Mouse (Mus musculus): ENCODE measurements around the gene Cox8b. TPM values are rescaled to one million over a fixed set of nuclear protein-coding genes. Genes with fewer than 3 reads are reported as not detected.

The Cox8b gene
- polyA plus RNA-seq, 1 experiment: not detected

GRCm38 (mm10) chr7:140920418-140921029 lies 20.3 kb upstream of the Cox8b start, which contains the start of gene Nlrp6:
Gene Nlrp6, plus strand, starts transcription at chr7:140920902.
- H3K4me3 ChIP-seq (replicated peaks): no peak within 1 kb of the TSS
- H3K27me3 ChIP-seq (ENCODE audit: control insufficient read depth): peaks cover 61% of the 10 kb centered on the region
- peaks cover 3% of the 10 kb centered on the region; the same call in 1 of the 2 replicates for H3K36me3 ChIP-seq (ENCODE audit: control insufficient read depth)
- peaks cover 2% of the 10 kb centered on the region; the same call in 1 of the 2 replicates for H3K4me1 ChIP-seq (ENCODE audit: control insufficient read depth)
- TF ChIP-seq TAL1 (IDR thresholded peaks at IDR 0.05; ENCODE audit: low read length): no peak
- TF ChIP-seq GATA1 (IDR thresholded peaks at IDR 0.05; ENCODE audit: low read length): no peak
- no peaks in the 10 kb centered on the region; the same call in 1 of the 2 replicates for H3K9me3 ChIP-seq (ENCODE audit: control insufficient read depth, low read length)

GRCm38 (mm10) chr7:140919911-140920310 lies 19.7 kb upstream of the Cox8b start:
- Histone ChIP-seq H3K4me1 (ENCODE audit: control insufficient read depth) (peaks cover 2% of the 10 kb centered on the region; the same call in 1 of the 2 replicates), H3K27me3 (ENCODE audit: control insufficient read depth) (peaks cover 56% of the 10 kb centered on the region), H3K36me3 (ENCODE audit: control insufficient read depth) (no peaks in the 10 kb centered on the region; the same call in 1 of the 2 replicates), H3K9me3 (ENCODE audit: control insufficient read depth, low read length) (no peaks in the 10 kb centered on the region; the same call in 1 of the 2 replicates), H3K4me3 (replicated peaks) (no peak overlapping the region)
- TF ChIP-seq GATA1 (IDR thresholded peaks at IDR 0.05; ENCODE audit: low read length): no peak
- no peak for TF ChIP-seq TAL1 (IDR thresholded peaks at IDR 0.05; ENCODE audit: low read length)

- no peak overlapping the region for H3K4me3 ChIP-seq (replicated peaks)
- no peak for TF ChIP-seq TAL1 (IDR thresholded peaks at IDR 0.05; ENCODE audit: low read length)
- no peak for TF ChIP-seq GATA1 (IDR thresholded peaks at IDR 0.05; ENCODE audit: low read length)
- no peaks in the 10 kb centered on the region for H3K9me3 ChIP-seq (ENCODE audit: control insufficient read depth, low read length)
- peaks cover 6% of the 10 kb centered on the region for H3K27me3 ChIP-seq (ENCODE audit: control insufficient read depth)
- no peaks in the 10 kb centered on the region; the same call in 1 of the 2 replicates for H3K36me3 ChIP-seq (ENCODE audit: control insufficient read depth)
- H3K4me1 ChIP-seq (ENCODE audit: control insufficient read depth): peaks cover 4% of the 10 kb centered on the region
Measured at GRCm38 (mm10) chr7:140914031-140914690, 13.9 kb upstream of the Cox8b start.

- Histone ChIP-seq H3K36me3 (ENCODE audit: control insufficient read depth) (no peaks in the 10 kb centered on the region; the same call in 1 of the 2 replicates), H3K4me3 (replicated peaks) (no peak overlapping the region), H3K27me3 (ENCODE audit: control insufficient read depth) (peaks cover 3% of the 10 kb centered on the region), H3K4me1 (ENCODE audit: control insufficient read depth) (peaks cover 8% of the 10 kb centered on the region), H3K9me3 (ENCODE audit: control insufficient read depth, low read length) (no peaks in the 10 kb centered on the region)
- no peak for TF ChIP-seq GATA1 (IDR thresholded peaks at IDR 0.05; ENCODE audit: low read length)
- no peak for TF ChIP-seq TAL1 (IDR thresholded peaks at IDR 0.05; ENCODE audit: low read length)
Measured at GRCm38 (mm10) chr7:140912846-140913482, 12.7 kb upstream of the Cox8b start.

- no peaks in the 10 kb centered on the region; the same call in 1 of the 2 replicates for H3K36me3 ChIP-seq (ENCODE audit: control insufficient read depth)
- peaks cover 8% of the 10 kb centered on the region for H3K4me1 ChIP-seq (ENCODE audit: control insufficient read depth)
- TF ChIP-seq TAL1 (IDR thresholded peaks at IDR 0.05; ENCODE audit: low read length): no peak
- TF ChIP-seq GATA1 (IDR thresholded peaks at IDR 0.05; ENCODE audit: low read length): no peak
- no peaks in the 10 kb centered on the region for H3K9me3 ChIP-seq (ENCODE audit: control insufficient read depth, low read length)
- peaks cover 3% of the 10 kb centered on the region for H3K27me3 ChIP-seq (ENCODE audit: control insufficient read depth)
- no peak overlapping the region for H3K4me3 ChIP-seq (replicated peaks)
Measured at GRCm38 (mm10) chr7:140912293-140912692, 12.0 kb upstream of the Cox8b start.

GRCm38 (mm10) chr7:140908634-140909107 lies 8.4 kb upstream of the Cox8b start:
- Histone ChIP-seq H3K4me1 (ENCODE audit: control insufficient read depth) (peaks cover 8% of the 10 kb centered on the region), H3K27me3 (ENCODE audit: control insufficient read depth) (peaks cover 3% of the 10 kb centered on the region), H3K4me3 (replicated peaks) (no peak overlapping the region), H3K36me3 (ENCODE audit: control insufficient read depth) (no peaks in the 10 kb centered on the region), H3K9me3 (ENCODE audit: control insufficient read depth, low read length) (no peaks in the 10 kb centered on the region)
- TF ChIP-seq TAL1 (IDR thresholded peaks at IDR 0.05; ENCODE audit: low read length) (no peak), GATA1 (IDR thresholded peaks at IDR 0.05; ENCODE audit: low read length) (no peak)

GRCm38 (mm10) chr7:140908181-140908580 lies 7.9 kb upstream of the Cox8b start:
- TF ChIP-seq GATA1 (IDR thresholded peaks at IDR 0.05; ENCODE audit: low read length): no peak
- TF ChIP-seq TAL1 (IDR thresholded peaks at IDR 0.05; ENCODE audit: low read length): no peak
- Histone ChIP-seq H3K36me3 (ENCODE audit: control insufficient read depth) (no peaks in the 10 kb centered on the region), H3K27me3 (ENCODE audit: control insufficient read depth) (peaks cover 3% of the 10 kb centered on the region), H3K4me3 (replicated peaks) (no peak overlapping the region), H3K9me3 (ENCODE audit: control insufficient read depth, low read length) (no peaks in the 10 kb centered on the region), H3K4me1 (ENCODE audit: control insufficient read depth) (peaks cover 8% of the 10 kb centered on the region)

GRCm38 (mm10) chr7:140907697-140908096 lies 7.5 kb upstream of the Cox8b start:
- Histone ChIP-seq H3K4me1 (ENCODE audit: control insufficient read depth) (peaks cover 10% of the 10 kb centered on the region), H3K9me3 (ENCODE audit: control insufficient read depth, low read length) (no peaks in the 10 kb centered on the region), H3K4me3 (replicated peaks) (no peak overlapping the region), H3K27me3 (ENCODE audit: control insufficient read depth) (peaks cover 3% of the 10 kb centered on the region), H3K36me3 (ENCODE audit: control insufficient read depth) (no peaks in the 10 kb centered on the region)
- no peak for TF ChIP-seq TAL1 (IDR thresholded peaks at IDR 0.05; ENCODE audit: low read length)
- TF ChIP-seq GATA1 (IDR thresholded peaks at IDR 0.05; ENCODE audit: low read length): no peak

- no peaks in the 10 kb centered on the region for H3K9me3 ChIP-seq (ENCODE audit: control insufficient read depth, low read length)
- TF ChIP-seq TAL1 (IDR thresholded peaks at IDR 0.05; ENCODE audit: low read length) (no peak), GATA1 (IDR thresholded peaks at IDR 0.05; ENCODE audit: low read length) (no peak)
- H3K27me3 ChIP-seq (ENCODE audit: control insufficient read depth): peaks cover 3% of the 10 kb centered on the region
- H3K36me3 ChIP-seq (ENCODE audit: control insufficient read depth): no peaks in the 10 kb centered on the region
- H3K4me1 ChIP-seq (ENCODE audit: control insufficient read depth): peaks cover 8% of the 10 kb centered on the region
- no peak overlapping the region for H3K4me3 ChIP-seq (replicated peaks)
Measured at GRCm38 (mm10) chr7:140907131-140907530, 6.9 kb upstream of the Cox8b start.

Measured in erythroblast, embryonic 14.5 days (primary cell).